Mouse (Mus musculus): ENCODE measurements around the gene Tcp10c. TPM values are rescaled to one million over a fixed set of nuclear protein-coding genes. Genes with fewer than 3 reads are reported as not detected.

The Tcp10c gene
- not detected in 2 replicates for polyA plus RNA-seq (2021; fragmentation: Nextera tagmentation)
- long read RNA-seq, experiment 1, result 0 reads
- long read RNA-seq, experiment 2, result 0 reads

DNA sequence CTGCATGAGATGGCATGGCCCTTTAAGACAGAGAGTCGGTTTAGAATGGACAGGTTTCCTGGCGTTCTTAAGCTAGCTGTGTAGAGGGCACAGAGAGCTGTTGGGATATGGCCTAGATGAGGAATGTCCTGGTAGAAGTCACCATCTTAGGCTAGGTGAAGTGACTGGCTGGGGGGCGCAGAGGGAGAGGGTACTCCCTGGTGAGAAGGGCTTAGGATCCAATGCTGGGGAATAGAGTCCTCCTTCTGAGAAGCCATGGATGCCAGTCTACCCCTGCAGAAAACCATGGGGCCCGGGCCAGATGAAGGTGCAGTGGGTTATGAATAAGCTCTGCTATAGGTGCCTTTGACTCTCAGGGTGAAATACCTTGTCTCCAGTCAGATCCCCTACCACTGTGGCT, at the start of gene Tcp10c:
Tcp10c (plus strand) TSS at position 52 of the 400 bp plus-strand sequence.

Other genes with a start within 250 kb of the Tcp10c start
- not detected in 2 replicates for gene Unc93a, start 222.8 kb upstream of the Tcp10c start, polyA plus RNA-seq (2021; fragmentation: Nextera tagmentation)
- gene Smok2a, start 133.4 kb upstream of the Tcp10c start, polyA plus RNA-seq (2021; fragmentation: Nextera tagmentation), result not detected in 2 replicates
- not detected in 2 replicates for gene Smok2b, start 124.3 kb upstream of the Tcp10c start, polyA plus RNA-seq (2021; fragmentation: Nextera tagmentation)